ENCODE assay signal across 8 mouse cellular contexts in the genomic region with DNA sequence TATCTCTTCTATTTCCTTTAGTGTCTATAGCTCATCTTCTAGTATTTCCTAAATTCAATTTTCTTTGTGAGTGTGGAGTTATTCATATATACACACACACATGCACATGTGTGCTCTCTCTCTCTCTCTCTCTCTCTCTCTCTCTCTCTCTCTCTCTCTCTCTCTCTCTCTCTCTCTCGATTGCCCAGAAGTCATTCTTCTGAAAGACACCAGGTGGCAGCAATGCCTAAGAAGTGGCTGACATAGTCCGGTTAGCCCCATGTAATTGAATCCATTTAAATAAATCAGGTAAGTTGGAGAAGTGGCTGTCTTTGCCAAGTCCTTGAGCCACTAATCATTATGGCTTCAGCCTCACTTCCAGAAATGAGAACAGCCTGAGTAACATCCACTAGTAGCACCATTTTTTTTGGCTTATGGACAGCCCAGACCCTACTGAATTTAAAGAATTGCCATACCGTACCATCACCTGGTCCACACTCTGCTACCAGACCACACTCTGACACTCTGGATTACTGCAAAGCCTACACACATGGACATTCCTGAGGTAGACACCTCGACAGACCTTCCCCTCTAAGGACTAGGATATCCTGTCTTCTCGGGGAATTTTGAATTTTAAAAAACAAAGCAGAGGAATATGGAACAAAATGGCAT. TPM values are rescaled to one million over a fixed set of nuclear protein-coding genes. Genes with fewer than 3 reads are reported as not detected.
A peak's percentile ranks its signal among the peaks of the same experiment; 100 is the strongest.
DNase-seq lines count a peak whose midpoint lies in the region; ATAC-seq lines count a peak whose summit lies in the region.

No protein-coding gene starts in this region.

- H3K9me3 ChIP-seq in intestine, embryonic 14.5 days (ENCODE audit: control insufficient read depth, low read length), result no peaks in the 10 kb centered on the region
- no peaks in the 10 kb centered on the region for H3K9me3 ChIP-seq in intestine, embryonic 16.5 days (ENCODE audit: control insufficient read depth, low read length)
- no peaks in the 10 kb centered on the region for H3K9me3 ChIP-seq in hindbrain, embryonic 10.5 days

- H3K4me2 ChIP-seq in intestine, embryonic 14.5 days (ENCODE audit: low read length), result no peak overlapping the region
- H3K4me2 ChIP-seq in intestine, embryonic 16.5 days (ENCODE audit: low read depth, low read length), result no peak overlapping the region

- peak; percentile 77 for ATAC-seq in intestine, embryonic 14.5 days (replicated peaks; ENCODE audit: low FRiP score, low TSS enrichment, low read depth)
- ATAC-seq in intestine, embryonic 16.5 days, result no peak
- ATAC-seq in inflammation-experienced regulatory T-cells, adult 6 months, result no peak

- no peaks in the 10 kb centered on the region for H3K27me3 ChIP-seq in intestine, embryonic 14.5 days (replicated peaks; ENCODE audit: control insufficient read depth, insufficient read depth, low read length)
- no peaks in the 10 kb centered on the region for H3K27me3 ChIP-seq in intestine, embryonic 16.5 days (replicated peaks; ENCODE audit: control insufficient read depth, insufficient read depth, low read length)
- no peaks in the 10 kb centered on the region for H3K27me3 ChIP-seq in hindbrain, embryonic 10.5 days (ENCODE audit: insufficient read depth, poor library complexity, severe bottlenecking)

- DNase-seq in intestine, embryonic 14.5 days (ENCODE audit: low spot score), result peak; percentile 54
- DNase-seq in ZHBTc4 (ENCODE audit: low read depth, low spot score), result peak; percentile 42
- DNase-seq in embryo, embryonic 10 days (ENCODE audit: low spot score), result peak; percentile 77
- peak; percentile 38 for DNase-seq in hindbrain, embryonic 10.5 days (ENCODE audit: low spot score)
- peak; percentile 15 for DNase-seq in layer of hippocampus, adult 9-11 months
- peak; percentile 77 for DNase-seq in mesoderm, embryonic 11.5 days (ENCODE audit: low read depth, low spot score)

- H3K27ac ChIP-seq in intestine, embryonic 14.5 days (ENCODE audit: low read depth), result no peak overlapping the region
- no peak overlapping the region for H3K27ac ChIP-seq in intestine, embryonic 16.5 days (ENCODE audit: low read length)
- H3K27ac ChIP-seq in hindbrain, embryonic 10.5 days, result no peak overlapping the region

- no peak overlapping the region for H3K9ac ChIP-seq in intestine, embryonic 14.5 days (ENCODE audit: low read length)
- H3K9ac ChIP-seq in intestine, embryonic 16.5 days (ENCODE audit: low read depth, low read length), result no peak overlapping the region

- no peaks in the 10 kb centered on the region for H3K36me3 ChIP-seq in intestine, embryonic 14.5 days (ENCODE audit: control insufficient read depth, insufficient read depth, low read length)
- no peaks in the 10 kb centered on the region for H3K36me3 ChIP-seq in intestine, embryonic 16.5 days (ENCODE audit: control insufficient read depth, insufficient read depth, low read length)
- H3K36me3 ChIP-seq in hindbrain, embryonic 10.5 days, result no peaks in the 10 kb centered on the region

- no peaks in the 10 kb centered on the region for H3K4me1 ChIP-seq in intestine, embryonic 14.5 days (replicated peaks; ENCODE audit: control insufficient read depth, insufficient read depth, low read length)
- no peaks in the 10 kb centered on the region for H3K4me1 ChIP-seq in intestine, embryonic 16.5 days (ENCODE audit: control insufficient read depth, insufficient read depth, low read length)
- H3K4me1 ChIP-seq in hindbrain, embryonic 10.5 days (replicated peaks), result no peaks in the 10 kb centered on the region

- WGBS in intestine, embryonic 14.5 days, result 32% methylated on average over 5 of the region's 5 CpGs
- WGBS in intestine, embryonic 16.5 days, result 38% methylated on average over 5 of the region's 5 CpGs
- 39% methylated on average over 5 of the region's 5 CpGs for WGBS in hindbrain, embryonic 10.5 days

- no peak overlapping the region for H3K4me3 ChIP-seq in intestine, embryonic 14.5 days (ENCODE audit: low read depth, low read length)
- no peak overlapping the region for H3K4me3 ChIP-seq in intestine, embryonic 16.5 days (ENCODE audit: low read length)
- no peak overlapping the region for H3K4me3 ChIP-seq in hindbrain, embryonic 10.5 days

RNA-seq across cellular contexts. Expression of gene Ppp1r17, which starts 49.5 kb away (rescaled TPM):
- 0.26 and 0.69 TPM in 2 replicates for polyA plus RNA-seq in intestine, embryonic 14.5 days (2014; fragmentation: Nextera tagmentation; extraction: Ambion mirVana)
- 0.17 and 0.29 TPM in 2 replicates for polyA plus RNA-seq in intestine, embryonic 16.5 days (2015; fragmentation: Nextera tagmentation; extraction: Ambion mirVana)
- 24.8 and 45.5 TPM in 2 replicates for polyA plus RNA-seq in hindbrain, embryonic 10.5 days (2016; fragmentation: Nextera tagmentation; extraction: Ambion mirVana)
- polyA plus RNA-seq in inflammation-experienced regulatory T-cells, adult 6 months (2017; shearing (Covaris generic)), result not detected

Comparison
In these comparisons a context has a peak if more than half of its experiments do, and no peak if none do; other contexts are left out.
1. DNase-seq: peak in every context shown above with its lines; median percentile 77 in embryo, embryonic 10 days; 77 in mesoderm, embryonic 11.5 days; 54 in intestine, embryonic 14.5 days; 42 in ZHBTc4; 38 in hindbrain, embryonic 10.5 days; 15 in layer of hippocampus, adult 9-11 months.
2. RNA of gene Ppp1r17, which starts 49.5 kb away (polyA plus RNA-seq): 24.8 to 45.5 TPM in hindbrain, embryonic 10.5 days; 0.17 to 0.29 TPM in intestine, embryonic 16.5 days, 0.26 to 0.69 TPM in intestine, embryonic 14.5 days and not detected in inflammation-experienced regulatory T-cells, adult 6 months; every median in the first group is over 10 times any median in the second.